Mouse (Mus musculus) forelimb bud, embryonic 11.5 days (tissue): ENCODE measurements around the gene Hoxc6.
A peak's percentile ranks its signal among the peaks of the same experiment; 100 is the strongest.

Source experiments
- DNase-seq: peaks from one replicate; pipeline ENCODE4 v3.0.0-alpha.2; 2012; ENCODE audit warnings: low read depth, low spot score

Hoxc6 gene

GRCm38 (mm10) chr15:103011928-103012486, 13.9 kb downstream of the Hoxc6 start:
- DNase-seq = no peak

- DNase-seq = peak; percentile 80
These were observed 15.4 kb downstream of the Hoxc6 start for GRCm38 (mm10) chr15:103013238-103013984.

GRCm38 (mm10) chr15:103014166-103015008, 16.3 kb downstream of the Hoxc6 start:
- DNase-seq = peak; percentile 88

- no peak for DNase-seq
These were observed 16.9 kb downstream of the Hoxc6 start for GRCm38 (mm10) chr15:103015009-103015399.

GRCm38 (mm10) chr15:103015406-103016166, 17.5 kb downstream of the Hoxc6 start:
- DNase-seq = no peak

GRCm38 (mm10) chr15:103018636-103019035, 20.6 kb downstream of the Hoxc6 start, which contains the start of gene Hoxc4:
Hoxc4 (plus strand) TSS chr15:103018934.
- DNase-seq = no peak

- DNase-seq = no peak
These were observed 22.9 kb downstream of the Hoxc6 start for GRCm38 (mm10) chr15:103020899-103021418.

GRCm38 (mm10) chr15:103021544-103021943, 23.5 kb downstream of the Hoxc6 start:
- no peak for DNase-seq

GRCm38 (mm10) chr15:103024131-103024530, 26.1 kb downstream of the Hoxc6 start:
- no peak for DNase-seq

GRCm38 (mm10) chr15:103027266-103028235, 29.5 kb downstream of the Hoxc6 start:
- DNase-seq = no peak

- no peak for DNase-seq
These were observed 31.0 kb downstream of the Hoxc6 start for GRCm38 (mm10) chr15:103028916-103029512.

- no peak for DNase-seq
These were observed 32.1 kb downstream of the Hoxc6 start for GRCm38 (mm10) chr15:103030142-103030541.

GRCm38 (mm10) chr15:103032167-103032566, 34.1 kb downstream of the Hoxc6 start:
- no peak for DNase-seq

GRCm38 (mm10) chr15:103032646-103033575, 34.9 kb downstream of the Hoxc6 start:
- peak; percentile 78 for DNase-seq

- DNase-seq = no peak
These were observed 36.2 kb downstream of the Hoxc6 start for GRCm38 (mm10) chr15:103034043-103034806.

GRCm38 (mm10) chr15:103034807-103035547, 36.9 kb downstream of the Hoxc6 start:
- peak; percentile 78 for DNase-seq

- no peak for DNase-seq
These were observed 37.5 kb downstream of the Hoxc6 start for GRCm38 (mm10) chr15:103035548-103035881.
